Mouse (Mus musculus) lung, postnatal 0 days (tissue): ENCODE measurements around the gene Trnt1. TPM values are rescaled to one million over a fixed set of nuclear protein-coding genes. Genes with fewer than 3 reads are reported as not detected.
A peak's percentile ranks its signal among the peaks of the same experiment; 100 is the strongest.

Source experiments
- ATAC-seq: fragments of 200-750 bp; cut with Nextera tagmentation; 2 replicates; pipeline ENCODE4 v1.8.0; 2017; ENCODE audit warnings: moderate library complexity
- DNase-seq: peaks from one replicate; pipeline ENCODE4 v3.0.0-alpha.2; 2016; ENCODE audit warnings: low spot score
- H3K27ac ChIP-seq: fragments of 300-500 bp; sonication (generic); 2 replicates; pipeline ENCODE4 v1.5.1; 2014; ENCODE audit warnings: antibody characterized with exemption, mild to moderate bottlenecking, low read length, mixed read lengths
- H3K27me3 ChIP-seq: fragments of 300-500 bp; sonication (generic); replicated peaks from 2 replicates; pipeline ENCODE4 v1.6.1; 2014; ENCODE audit warnings: low read length, mixed read lengths; ENCODE audit not compliant: insufficient read depth
- H3K36me3 ChIP-seq: fragments of 300-500 bp; sonication (generic); 2 replicates; pipeline ENCODE4 v1.6.1; 2014; ENCODE audit warnings: low read length, mixed read lengths; ENCODE audit not compliant: insufficient read depth
- H3K4me1 ChIP-seq: fragments of 300-500 bp; sonication (generic); 2 replicates; pipeline ENCODE4 v1.6.1; 2014; ENCODE audit warnings: antibody characterized with exemption, low read depth, low read length, mixed read lengths; ENCODE audit not compliant: insufficient read depth
- H3K4me2 ChIP-seq: fragments of 300-500 bp; sonication (generic); replicated peaks from 2 replicates; pipeline ENCODE4 v1.6.1; 2014; ENCODE audit warnings: low read depth, mild to moderate bottlenecking, low read length, moderate library complexity, mixed read lengths
- H3K4me3 ChIP-seq: fragments of 300-500 bp; sonication (generic); 2 replicates; pipeline ENCODE4 v1.5.1; 2014; ENCODE audit warnings: low read depth, low read length
- H3K9ac ChIP-seq: fragments of 300-500 bp; sonication (generic); replicated peaks from 2 replicates; pipeline ENCODE4 v1.6.1; 2014; ENCODE audit warnings: low read depth, mild to moderate bottlenecking
- H3K9me3 ChIP-seq: fragments of 300-500 bp; sonication (generic); 2 replicates; pipeline ENCODE4 v1.6.1; 2016; ENCODE audit warnings: low read length, mixed read lengths
- CTCF ChIP-seq: IDR thresholded peaks from 2 replicates; pipeline ENCODE4 v1.5.1; 2016; ENCODE audit warnings: antibody characterized with exemption, mild to moderate bottlenecking
- EP300 ChIP-seq: IDR thresholded peaks from 2 replicates; pipeline ENCODE4 v1.6.1; 2016; ENCODE audit warnings: antibody characterized with exemption, mild to moderate bottlenecking, control low read depth
- WGBS: fragments of 180-500 bp; shearing (Covaris S2); extraction: QIAGEN DNeasy Blood & Tissue Kit; methylation state at CpG from one replicate; pipeline ENCODE4 v1.1.7; 2014; 5-methylcytosine and 5-hydroxymethylcytosine counted together
- polyA plus RNA-seq: library from polyadenylated mRNA; unstranded; fragments of >200 nt; fragmentation: Nextera tagmentation; extraction: Ambion mirVana; gene quantifications from 2 replicates; pipeline ENCODE4 v1.2.1, GENCODE M21; 2015

The Trnt1 gene
- 35.8 and 36.1 TPM in 2 replicates for polyA plus RNA-seq

DNA sequence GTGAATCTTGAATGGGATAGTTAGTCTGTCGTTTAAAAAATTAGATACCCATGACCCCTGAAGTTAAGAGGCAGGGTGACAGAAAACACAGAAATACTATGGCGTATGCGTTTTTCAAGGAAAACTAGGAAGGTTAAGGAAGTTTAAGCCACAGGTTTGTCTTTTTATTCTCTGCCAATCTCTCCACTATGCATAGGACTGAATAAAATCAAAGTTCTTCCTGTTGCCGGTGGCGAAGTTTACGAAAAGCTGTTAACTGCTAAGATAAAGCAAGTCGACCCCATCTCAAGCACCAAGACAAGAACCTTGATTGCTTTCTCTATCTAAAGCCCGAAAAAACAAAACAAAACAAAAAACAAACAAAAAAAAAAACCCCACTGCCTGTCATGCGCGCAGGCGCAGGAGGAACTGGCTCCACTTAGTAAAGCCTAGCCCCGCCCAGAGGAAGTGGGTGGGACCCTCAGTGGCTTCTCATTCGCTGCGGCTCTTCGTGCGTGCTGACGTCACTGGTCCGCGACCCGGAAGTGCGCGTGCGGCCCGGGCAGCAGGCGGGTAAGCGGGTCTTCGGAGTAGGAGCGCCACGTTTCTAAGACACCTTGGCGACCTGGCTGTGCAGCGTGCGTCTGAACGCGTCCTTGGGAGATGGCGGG lies at the start of gene Trnt1:
Gene Trnt1 (plus strand): TSS at position 481 of the 650 bp plus-strand sequence.
- Histone ChIP-seq H3K9me3 (no peaks in the 10 kb centered on the region), H3K4me3 (peak within 1 kb of the TSS; percentile 81), H3K27me3 (no peaks in the 10 kb centered on the region), H3K4me2 (peak within 1 kb of the TSS; percentile 93), H3K9ac (peak within 1 kb of the TSS; percentile 64), H3K36me3 (peaks cover 7% of the 10 kb centered on the region; the same call in 1 of the 2 replicates), H3K4me1 (peaks cover 6% of the 10 kb centered on the region; the same call in 1 of the 2 replicates), H3K27ac (peak within 1 kb of the TSS; percentile 84)
- 7% methylated on average over 35 of the region's 35 CpGs for WGBS
- ATAC-seq (peak; percentile 100), DNase-seq (peak; percentile 99)
- no peak for TF ChIP-seq CTCF
- TF ChIP-seq EP300 = no peak

DNA sequence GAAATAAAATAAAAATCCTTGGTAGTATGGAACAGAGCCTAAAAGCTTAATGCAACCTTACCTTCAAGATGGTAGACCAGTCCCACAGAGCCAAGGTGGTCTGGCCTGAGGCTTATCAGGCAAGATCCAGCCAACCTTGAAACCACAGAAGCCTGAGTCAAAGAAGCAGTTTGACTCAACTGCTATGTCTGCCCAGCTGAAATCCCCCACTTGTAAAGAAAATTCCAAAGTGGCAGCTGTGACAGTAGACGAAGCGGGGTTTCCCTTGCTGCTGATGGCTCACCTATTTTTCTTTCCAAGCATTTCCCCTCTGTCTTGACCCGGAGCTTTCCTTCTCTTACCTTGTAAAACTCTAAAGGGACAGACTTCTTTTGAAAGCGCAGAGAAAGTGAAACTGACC lies 43.3 kb upstream of the Trnt1 start:
- DNase-seq (no peak), ATAC-seq (no peak)
- TF ChIP-seq CTCF (no peak), EP300 (no peak)
- H3K27ac ChIP-seq = no peak overlapping the region
- H3K36me3 ChIP-seq = no peaks in the 10 kb centered on the region
- H3K4me1 ChIP-seq = no peaks in the 10 kb centered on the region
- H3K27me3 ChIP-seq = no peaks in the 10 kb centered on the region
- no peak overlapping the region for H3K4me3 ChIP-seq
- no peak overlapping the region for H3K9ac ChIP-seq
- no peaks in the 10 kb centered on the region for H3K9me3 ChIP-seq
- WGBS = 74% methylated on average over 4 of the region's 4 CpGs
- H3K4me2 ChIP-seq = no peak overlapping the region

DNA sequence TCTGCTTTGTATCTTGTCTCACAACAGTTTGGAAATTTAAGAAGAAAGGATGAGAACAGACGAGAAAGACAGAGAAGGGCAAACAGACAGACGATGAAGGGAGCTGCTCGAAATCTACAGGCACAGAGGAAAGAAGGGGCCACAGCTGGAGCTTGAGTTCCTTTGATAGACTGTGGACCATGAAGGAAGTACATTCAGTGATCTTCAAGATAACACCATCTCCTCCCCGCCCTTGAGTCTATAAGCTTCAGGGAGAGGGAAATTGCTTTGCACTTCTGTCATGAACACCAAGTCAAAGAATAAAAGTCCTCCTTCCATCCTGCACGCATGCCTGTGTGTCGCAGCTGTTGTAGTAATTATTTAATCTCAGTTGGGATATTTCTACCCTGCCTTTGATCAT lies 42.8 kb upstream of the Trnt1 start:
- Histone ChIP-seq H3K4me1 (no peaks in the 10 kb centered on the region), H3K27ac (no peak overlapping the region), H3K9me3 (no peaks in the 10 kb centered on the region), H3K36me3 (no peaks in the 10 kb centered on the region), H3K9ac (no peak overlapping the region), H3K4me3 (no peak overlapping the region), H3K27me3 (no peaks in the 10 kb centered on the region), H3K4me2 (no peak overlapping the region)
- DNase-seq (no peak), ATAC-seq (no peak)
- TF ChIP-seq EP300 = no peak
- WGBS = 60% methylated on average over 6 of the region's 6 CpGs

DNA sequence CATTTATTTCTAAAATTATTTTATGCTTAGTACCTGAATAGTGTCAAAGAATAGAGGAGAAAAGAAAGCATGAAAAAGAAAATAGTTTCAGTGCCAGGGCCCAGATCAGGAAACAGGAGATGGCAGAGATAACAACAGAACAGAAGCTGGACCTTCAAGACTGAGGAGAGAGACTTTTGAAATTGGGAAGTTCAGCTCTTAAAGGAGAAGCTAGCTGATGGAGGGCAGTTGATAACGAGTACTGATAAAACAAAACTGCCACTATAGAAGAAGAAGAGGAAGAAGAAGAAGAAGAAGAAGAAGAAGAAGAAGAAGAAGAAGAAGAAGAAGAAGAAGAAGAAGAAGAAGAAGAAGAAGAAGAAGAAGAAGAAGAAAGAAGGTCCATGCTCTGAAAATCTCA lies 41.2 kb upstream of the Trnt1 start:
- Histone ChIP-seq H3K27me3 (no peaks in the 10 kb centered on the region), H3K4me2 (no peak overlapping the region), H3K9ac (no peak overlapping the region), H3K27ac (no peak overlapping the region), H3K4me1 (no peaks in the 10 kb centered on the region), H3K36me3 (no peaks in the 10 kb centered on the region), H3K9me3 (no peaks in the 10 kb centered on the region), H3K4me3 (no peak overlapping the region)
- ATAC-seq (no peak), DNase-seq (no peak)
- 48% methylated on average over 1 of the region's 1 CpGs for WGBS
- TF ChIP-seq EP300 = no peak
- TF ChIP-seq CTCF = no peak

DNA sequence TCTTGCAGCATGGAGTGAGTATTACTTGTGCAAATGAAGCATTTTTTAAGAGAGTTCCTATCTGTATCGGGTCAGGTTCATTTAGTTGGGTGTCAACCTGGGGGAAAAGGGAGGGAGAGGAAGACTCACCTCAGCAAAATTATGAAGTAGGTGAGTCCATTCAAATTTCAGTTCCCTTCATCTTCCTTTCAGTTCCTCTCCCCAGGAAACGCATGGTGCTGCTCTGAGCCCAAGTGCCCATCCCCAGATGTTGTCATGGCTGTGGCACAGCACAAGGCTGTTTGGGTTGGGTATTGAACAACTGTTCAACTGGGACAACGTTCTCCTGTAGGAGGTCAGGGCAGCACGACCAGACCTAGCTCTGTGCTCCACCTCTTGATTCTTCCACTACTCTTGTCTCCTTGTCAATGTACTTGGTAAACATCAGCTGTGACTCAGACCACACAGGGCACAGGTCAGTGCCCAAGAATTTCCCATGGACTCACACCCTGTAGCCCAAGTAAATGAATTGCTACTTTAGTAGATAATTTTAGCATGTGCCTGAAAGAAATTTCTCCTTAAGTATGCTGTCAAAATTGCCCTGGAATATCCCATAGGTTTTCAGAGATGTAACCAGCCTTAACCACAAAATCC lies 39.1 kb upstream of the Trnt1 start:
- Histone ChIP-seq H3K27me3 (no peaks in the 10 kb centered on the region), H3K4me3 (no peak overlapping the region), H3K4me2 (no peak overlapping the region), H3K27ac (no peak overlapping the region), H3K36me3 (no peaks in the 10 kb centered on the region), H3K9ac (no peak overlapping the region), H3K9me3 (no peaks in the 10 kb centered on the region), H3K4me1 (no peaks in the 10 kb centered on the region)
- TF ChIP-seq CTCF = no peak
- TF ChIP-seq EP300 = no peak
- no peak for DNase-seq
- no peak for ATAC-seq
- 62% methylated on average over 4 of the region's 4 CpGs for WGBS

DNA sequence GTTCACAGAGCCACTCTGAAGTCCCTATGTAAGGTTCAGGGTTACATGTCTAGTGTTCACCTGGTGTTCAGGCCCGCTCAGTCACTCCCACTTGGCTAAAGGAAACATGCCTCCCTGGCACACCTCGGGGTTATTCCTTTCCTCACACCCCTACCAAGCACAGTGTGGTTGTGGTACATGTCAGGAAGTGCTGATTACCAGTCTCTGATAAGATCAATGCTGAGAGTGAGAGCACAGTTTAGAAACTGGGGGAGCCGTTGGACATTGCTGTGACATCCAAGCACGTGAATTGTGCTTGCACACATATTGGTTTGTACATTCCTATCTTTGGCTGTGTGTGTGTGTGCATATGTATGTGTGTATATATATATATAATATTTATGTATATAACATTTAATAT lies 36.4 kb upstream of the Trnt1 start:
- H3K9me3 ChIP-seq = no peaks in the 10 kb centered on the region
- no peak overlapping the region for H3K9ac ChIP-seq
- no peaks in the 10 kb centered on the region for H3K4me1 ChIP-seq
- WGBS = 71% methylated on average over 4 of the region's 4 CpGs
- DNase-seq (no peak), ATAC-seq (no peak)
- no peak for TF ChIP-seq EP300
- no peak for TF ChIP-seq CTCF
- H3K27ac ChIP-seq = no peak overlapping the region
- H3K4me2 ChIP-seq = no peak overlapping the region
- H3K27me3 ChIP-seq = no peaks in the 10 kb centered on the region
- no peaks in the 10 kb centered on the region for H3K36me3 ChIP-seq
- H3K4me3 ChIP-seq = no peak overlapping the region
